Mouse (Mus musculus) urinary bladder, adult 2 months (tissue): ENCODE data around the gene Fam213a. TPM values are rescaled to one million over a fixed set of nuclear protein-coding genes. Genes with fewer than 3 reads are reported as not detected.

Experiments
- DNase-seq: peaks from one replicate; pipeline ENCODE4 v3.0.0; 2022; ENCODE audit warnings: low spot score
- polyA plus RNA-seq: library from polyadenylated mRNA; depleted of rRNA; stranded (reverse); fragments of >200 nt; gene quantifications from 2 replicates; pipeline ENCODE4 v1.2.3, GENCODE M21; 2012

The Fam213a gene
- polyA plus RNA-seq, 1 experiment, result 52.2 TPM

- DNase-seq, result no peak
Measured at GRCm38 (mm10) chr14:40962365-40963290, 51.0 kb downstream of the Fam213a start.

DNA sequence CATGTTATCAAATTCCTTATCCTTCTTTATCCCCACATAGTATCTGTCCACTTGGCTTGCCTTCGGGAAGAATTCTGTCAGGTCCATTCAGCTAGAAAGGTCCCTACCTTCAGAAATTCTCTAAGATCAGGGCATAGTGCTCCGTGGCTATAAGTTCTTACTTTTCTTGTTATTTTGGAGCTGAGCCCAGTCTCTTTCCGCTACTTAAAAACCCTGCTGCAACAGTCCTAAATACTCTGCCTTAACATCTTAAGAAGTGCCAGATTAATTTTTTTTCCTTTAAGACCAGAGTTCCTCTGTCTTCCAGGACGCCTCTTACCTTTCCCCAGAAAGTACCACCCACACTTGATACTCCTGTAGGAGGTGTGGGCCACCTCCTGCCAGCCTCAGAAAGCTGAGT lies 53.4 kb downstream of the Fam213a start:
- no peak for DNase-seq

DNA sequence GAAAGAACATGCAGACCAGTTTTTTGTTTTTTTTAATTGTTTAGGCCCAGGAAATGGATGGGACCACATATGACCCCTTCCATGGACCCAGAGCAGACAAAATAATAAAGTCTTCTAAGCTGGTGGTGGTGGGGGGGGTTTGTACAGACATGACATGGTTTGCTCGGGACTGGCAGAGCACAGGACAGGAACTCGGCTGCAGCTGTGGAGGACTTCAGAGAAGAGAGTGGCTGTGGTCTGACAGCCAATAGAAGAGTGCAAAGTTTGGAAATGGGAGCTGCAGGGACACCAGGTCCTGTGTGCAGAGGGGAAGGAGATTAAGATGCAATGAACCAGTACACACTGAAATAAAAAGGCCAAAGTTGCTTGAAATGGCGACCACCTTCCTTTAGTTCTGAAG lies 54.0 kb downstream of the Fam213a start:
- no peak for DNase-seq

DNA sequence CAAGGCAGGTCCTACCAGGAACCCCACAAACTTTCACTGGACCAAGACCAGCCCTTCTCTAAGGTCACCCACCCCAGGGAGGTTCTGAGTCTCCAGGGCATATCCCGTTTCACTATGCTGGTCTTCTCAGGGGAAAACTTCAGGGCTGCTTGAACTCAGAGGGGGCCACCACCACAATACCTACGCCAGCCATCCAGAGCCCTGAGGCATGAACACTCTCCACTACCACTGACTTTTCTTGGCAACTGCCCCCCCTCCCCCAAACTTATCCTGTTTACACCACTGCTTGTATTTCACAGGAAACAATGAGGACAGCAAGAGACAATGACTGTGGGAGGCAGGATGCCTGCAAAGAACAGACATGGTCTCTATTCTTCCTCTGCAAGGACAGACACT lies 54.6 kb downstream of the Fam213a start:
- DNase-seq, result no peak

- DNase-seq, result no peak
Measured at GRCm38 (mm10) chr14:40958083-40958985, 55.3 kb downstream of the Fam213a start.

- DNase-seq, result no peak
Measured at GRCm38 (mm10) chr14:40957607-40958006, 56.0 kb downstream of the Fam213a start.

DNA sequence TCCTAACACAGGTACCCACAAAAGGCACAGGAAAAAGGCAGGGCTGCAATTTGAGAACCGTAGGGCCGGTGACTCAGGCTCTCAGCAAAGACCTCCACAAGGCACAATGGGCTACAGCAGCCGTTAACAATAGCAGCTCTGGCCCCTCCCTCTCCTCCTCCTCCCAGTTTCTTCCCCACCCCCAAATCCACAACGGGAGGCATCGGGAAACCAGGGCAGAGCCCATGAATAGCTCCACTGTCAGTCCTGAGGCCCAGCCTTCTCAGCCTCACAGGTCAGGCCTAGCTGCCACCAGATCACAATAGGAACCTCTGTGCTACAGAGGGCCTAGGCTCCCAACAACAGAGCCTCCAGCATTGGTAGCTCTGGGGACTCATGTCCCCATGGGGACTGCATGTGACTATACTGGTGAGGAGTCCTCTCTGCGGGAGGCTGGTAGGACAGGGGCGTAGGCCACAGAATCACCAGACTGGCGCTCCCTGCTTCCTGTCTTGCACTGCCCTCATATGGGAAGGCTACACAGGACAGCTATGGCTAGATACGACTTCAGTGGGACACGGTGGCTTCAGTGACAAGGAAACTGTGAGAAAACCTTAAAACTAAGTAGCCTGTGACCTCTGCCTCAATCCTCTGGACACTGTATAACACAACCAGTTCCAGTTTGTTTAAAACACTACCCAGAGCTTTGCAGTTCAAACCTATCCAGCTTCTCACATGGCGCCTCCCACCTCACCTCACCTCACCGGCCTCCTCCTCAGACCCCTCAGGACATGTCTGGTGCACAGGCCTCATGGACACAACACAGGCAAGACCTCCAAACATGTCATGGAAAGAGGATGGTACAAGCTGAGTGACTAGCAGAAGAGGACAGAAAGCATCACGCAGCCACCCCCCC lies 57.1 kb downstream of the Fam213a start:
- DNase-seq, result no peak

DNA sequence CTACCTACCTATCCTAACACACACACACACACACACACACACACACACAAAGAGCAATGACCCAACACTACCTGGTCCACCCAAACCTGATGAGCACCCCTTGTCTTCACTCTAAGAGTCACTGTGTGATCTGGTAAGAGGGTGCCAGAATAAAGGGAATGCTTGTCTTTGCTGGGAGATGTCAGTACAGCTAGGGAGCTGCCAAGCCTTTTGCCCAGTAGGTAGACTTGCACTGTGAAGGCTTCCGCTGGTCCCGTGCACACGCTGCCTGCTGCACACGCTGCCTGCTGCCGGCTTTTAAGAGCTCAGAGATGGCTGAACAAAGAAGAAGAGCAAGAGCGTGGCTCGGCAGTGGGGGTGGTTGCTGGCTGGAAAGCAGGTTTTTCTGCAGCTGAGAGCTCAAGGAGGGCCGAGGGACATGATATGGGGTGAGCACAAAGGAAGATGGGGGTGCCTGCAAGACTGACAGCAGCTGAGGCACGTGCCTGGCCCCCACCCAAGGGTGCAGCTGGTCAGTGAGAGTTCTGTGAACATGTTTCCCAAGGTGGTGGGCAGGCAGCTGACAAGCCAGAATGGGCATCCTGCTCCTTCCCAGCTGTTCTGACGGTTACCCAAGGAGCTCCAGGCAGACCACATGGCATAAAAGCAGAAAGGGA lies 57.9 kb downstream of the Fam213a start:
- no peak for DNase-seq

- no peak for DNase-seq
Measured at GRCm38 (mm10) chr14:40955146-40955545, 58.4 kb downstream of the Fam213a start.

DNA sequence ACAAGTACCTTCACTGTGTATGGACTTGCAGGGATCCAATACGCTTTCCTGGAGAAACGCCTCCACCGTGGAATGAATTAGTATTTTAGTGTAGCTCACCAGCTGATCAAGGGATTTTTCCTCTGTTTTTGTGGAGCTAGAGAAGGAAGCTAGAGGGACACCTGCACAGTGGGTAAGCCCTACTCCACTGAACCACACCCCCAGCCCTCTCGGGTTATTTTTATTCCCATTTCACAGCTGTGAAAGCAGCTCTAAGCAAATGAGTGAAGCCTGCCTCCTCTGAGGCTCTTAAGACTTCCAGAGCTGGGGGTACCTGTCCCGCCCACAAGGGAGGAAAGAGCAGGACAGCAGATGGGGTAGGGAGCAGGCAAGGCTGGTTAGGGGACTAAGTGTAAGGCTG lies 60.2 kb downstream of the Fam213a start:
- DNase-seq, result no peak

GRCm38 (mm10) chr14:40952715-40953114 lies 60.9 kb downstream of the Fam213a start:
- DNase-seq, result no peak

GRCm38 (mm10) chr14:40952301-40952700 lies 61.3 kb downstream of the Fam213a start:
- DNase-seq, result no peak

- DNase-seq, result no peak
Measured at GRCm38 (mm10) chr14:40949730-40950614, 63.6 kb downstream of the Fam213a start.

- DNase-seq, result no peak
Measured at GRCm38 (mm10) chr14:40949047-40949446, 64.5 kb downstream of the Fam213a start.

GRCm38 (mm10) chr14:40948522-40948921 lies 65.1 kb downstream of the Fam213a start:
- no peak for DNase-seq

DNA sequence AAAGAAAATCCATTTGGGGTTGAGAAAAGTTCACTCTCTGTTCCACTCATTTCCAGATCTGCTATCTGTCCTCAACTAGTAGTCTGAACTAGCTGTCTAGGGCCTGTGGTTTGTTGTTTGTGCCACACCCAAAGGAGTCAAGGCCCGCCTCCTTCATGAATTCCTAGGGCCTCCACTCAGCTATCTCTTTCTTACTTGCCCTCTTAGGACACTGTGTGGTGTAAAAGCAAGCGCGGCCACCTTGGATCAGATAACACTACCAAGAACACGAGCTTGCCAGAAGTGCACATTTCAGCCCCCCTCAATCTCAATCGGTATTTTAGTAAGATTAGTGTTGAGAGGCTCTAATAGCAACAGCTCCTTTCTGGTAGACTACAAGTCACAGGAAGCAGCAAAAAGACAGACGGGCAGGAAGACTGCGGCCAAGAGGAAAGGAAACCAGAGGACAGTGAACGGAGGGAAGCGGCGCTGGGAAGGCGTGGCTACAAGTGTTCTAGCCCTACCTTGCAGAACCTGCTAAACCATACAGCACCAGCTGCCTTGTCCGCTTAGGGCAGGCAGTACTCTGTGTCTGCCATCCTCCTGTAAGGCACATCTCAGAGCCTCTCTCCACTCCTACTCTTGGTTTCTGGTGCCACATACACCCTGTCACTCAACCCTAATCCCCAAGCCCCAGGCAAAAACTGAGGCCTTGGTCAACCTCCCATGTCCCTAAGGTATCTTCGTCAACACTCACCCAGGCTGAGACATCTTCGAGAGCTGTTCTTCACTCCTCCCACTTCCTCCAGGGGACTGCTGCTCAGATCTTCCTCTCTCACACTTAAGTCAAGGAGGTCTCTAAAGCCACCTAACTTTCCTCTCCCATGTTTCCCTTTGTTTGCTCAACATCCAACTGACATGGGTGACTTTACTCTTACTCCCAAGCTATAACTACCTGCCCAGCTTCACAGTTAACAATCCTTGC lies 65.9 kb downstream of the Fam213a start:
- DNase-seq, result peak; percentile 49

- DNase-seq, result no peak
Measured at GRCm38 (mm10) chr14:40943802-40944201, 69.8 kb downstream of the Fam213a start.
